Mouse (Mus musculus) testis, postnatal 10 days (tissue): ENCODE measurements at regions not wholly inside any gene's neighbourhood (a gene's known extent, or its start where the extent isn't known, plus 50 kb on each side); places are given as distances from the start of the nearest gene placed in this dataset.

Source experiments
- DNase-seq: peaks from one replicate; pipeline ENCODE4 v3.0.0; 2021; ENCODE audit warnings: low spot score

GRCm38 (mm10) chr4:54610101-54610500 is 334.7 kb upstream of the Zfp462 start:
- DNase-seq = no peak

GRCm38 (mm10) chr4:54611990-54612980 is 332.6 kb upstream of the Zfp462 start:
- DNase-seq = no peak

- no peak for DNase-seq
Measured at GRCm38 (mm10) chr4:54613076-54613475, 331.8 kb upstream of the Zfp462 start.

- DNase-seq = no peak
Measured at GRCm38 (mm10) chr4:54613611-54614010, 331.2 kb upstream of the Zfp462 start.

GRCm38 (mm10) chr4:54615886-54616285 is 329.0 kb upstream of the Zfp462 start:
- no peak for DNase-seq

- DNase-seq = no peak
Measured at GRCm38 (mm10) chr4:54624024-54624873, 320.6 kb upstream of the Zfp462 start.

- no peak for DNase-seq
Measured at GRCm38 (mm10) chr4:54636986-54637641, 307.7 kb upstream of the Zfp462 start.

GRCm38 (mm10) chr4:54646033-54646432 is 298.8 kb upstream of the Zfp462 start:
- no peak for DNase-seq

GRCm38 (mm10) chr4:54646459-54646858 is 298.4 kb upstream of the Zfp462 start:
- no peak for DNase-seq

GRCm38 (mm10) chr4:54648254-54648653 is 296.6 kb upstream of the Zfp462 start:
- DNase-seq = no peak

- no peak for DNase-seq
Measured at GRCm38 (mm10) chr4:54651646-54652110, 293.2 kb upstream of the Zfp462 start.

- DNase-seq = no peak
Measured at GRCm38 (mm10) chr4:54652111-54653021, 292.5 kb upstream of the Zfp462 start.

GRCm38 (mm10) chr4:54653097-54653776 is 291.6 kb upstream of the Zfp462 start:
- DNase-seq = no peak
